Mouse (Mus musculus) right cerebral cortex, postnatal 14 days (tissue): Measurements from ENCODE around the gene Ccnjl.
A peak's percentile ranks its signal among the peaks of the same experiment; 100 is the strongest.

Source experiments
- DNase-seq: peaks from one replicate; pipeline ENCODE4 v3.0.0; 2022

Gene Ccnjl

GRCm38 (mm10) chr11:43575061-43575375, 46.4 kb downstream of the Ccnjl start:
- DNase-seq = no peak

GRCm38 (mm10) chr11:43575376-43576151, 47.0 kb downstream of the Ccnjl start:
- DNase-seq = no peak

DNA sequence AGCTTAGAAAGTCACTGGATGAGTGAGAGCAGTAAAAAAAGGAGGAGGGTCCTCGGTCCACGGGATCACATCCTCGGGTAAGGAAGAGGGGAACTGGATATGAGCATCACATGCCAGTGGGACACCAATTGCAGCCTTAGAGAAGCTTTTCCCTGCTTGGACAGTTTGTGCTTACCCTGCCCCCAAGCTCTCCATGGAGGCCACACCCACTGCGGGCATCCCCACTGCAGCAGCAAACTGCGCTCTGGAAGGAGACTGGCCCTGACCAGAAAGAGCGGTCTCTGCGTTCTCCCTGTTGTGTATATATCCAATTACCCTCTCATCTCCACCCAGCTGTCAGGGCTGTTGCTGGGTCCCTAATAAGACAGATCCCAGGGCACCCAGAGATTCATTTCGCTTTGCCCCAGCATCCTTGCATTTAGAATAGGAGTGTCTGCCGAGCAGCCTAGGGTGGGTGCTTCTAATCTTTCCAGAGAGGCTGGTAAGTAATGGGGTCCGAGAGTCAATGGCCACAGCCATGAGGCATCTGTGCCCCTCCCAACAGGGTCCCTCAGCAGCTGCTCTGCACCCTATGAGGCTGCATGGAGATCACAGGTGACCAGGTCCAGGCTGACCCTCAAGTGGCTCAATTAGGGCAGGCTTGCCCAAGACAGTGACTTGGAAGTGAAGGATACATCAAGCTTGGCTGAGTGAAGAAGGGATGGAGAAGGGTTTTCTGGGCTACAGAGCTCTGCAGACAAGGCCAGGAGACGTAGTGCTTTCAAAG, 49.3 kb downstream of the Ccnjl start:
- no peak for DNase-seq

- DNase-seq = no peak
Measured at GRCm38 (mm10) chr11:43585211-43586005, 56.8 kb downstream of the Ccnjl start.

DNA sequence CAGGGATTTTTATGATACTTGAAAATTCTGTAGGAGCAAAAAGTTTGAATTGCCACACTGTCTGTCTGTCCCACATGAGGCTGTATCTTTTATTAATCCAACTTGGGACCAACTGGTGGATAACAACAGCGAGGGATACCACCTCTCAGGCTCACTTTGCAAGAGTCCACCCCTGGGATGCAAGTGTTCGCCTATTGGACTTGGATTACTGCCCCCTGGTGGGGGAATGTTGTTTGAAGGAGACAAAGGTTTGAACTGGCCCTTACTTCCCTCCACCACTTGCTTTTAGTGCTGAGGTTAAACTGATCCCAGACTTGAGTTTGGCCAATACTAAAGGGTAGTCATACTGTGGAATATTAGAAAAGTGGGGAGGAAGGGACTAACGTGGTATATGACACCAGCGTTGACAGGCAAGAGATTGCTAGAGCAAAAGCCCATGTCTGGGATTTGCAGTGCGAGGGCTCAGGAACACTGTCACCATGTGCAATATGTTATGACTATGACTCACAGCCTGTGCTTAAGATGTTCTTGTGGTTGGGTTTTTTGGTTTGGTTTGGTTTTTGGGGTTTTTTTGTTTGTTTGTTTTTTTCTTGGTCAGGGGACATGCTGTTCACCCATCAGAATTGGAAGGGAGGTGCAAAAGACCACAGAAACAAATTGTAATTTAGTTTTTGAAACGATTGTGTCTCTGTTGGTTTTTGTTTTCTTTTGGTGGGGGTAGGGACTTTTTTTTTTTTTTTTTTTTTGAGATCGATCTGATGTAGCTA, 57.9 kb downstream of the Ccnjl start, which contains the start of gene 4933415A04Rik:
4933415A04Rik (plus strand) TSS at position 717 of the 767 bp plus-strand sequence.
- peak; percentile 69 for DNase-seq

DNA sequence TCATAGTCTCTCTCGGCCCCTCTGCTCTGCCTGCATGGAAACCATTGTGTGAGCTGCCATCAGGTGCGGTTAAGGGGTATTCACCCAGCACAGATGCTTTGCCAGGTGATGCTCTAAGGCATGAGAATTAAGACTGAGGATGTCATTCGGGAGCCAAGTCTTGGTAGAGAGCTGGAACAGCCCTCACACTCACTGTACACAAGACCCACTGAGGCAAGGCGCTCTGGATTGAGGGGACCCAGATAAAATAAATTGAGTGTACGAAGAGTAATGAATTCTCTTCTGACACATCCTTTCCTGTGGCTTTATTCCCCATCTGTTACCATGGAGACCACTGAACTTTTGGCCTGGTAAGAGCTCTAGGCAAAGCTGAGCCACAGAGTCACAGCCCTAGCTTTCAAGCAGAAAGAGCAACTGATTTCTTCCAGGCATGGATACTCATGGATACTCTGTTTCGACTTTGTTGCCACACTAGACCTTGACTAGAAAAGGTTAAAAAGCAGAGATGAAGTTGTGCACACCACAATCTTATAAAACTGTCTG, 61.0 kb downstream of the Ccnjl start:
- no peak for DNase-seq

DNA sequence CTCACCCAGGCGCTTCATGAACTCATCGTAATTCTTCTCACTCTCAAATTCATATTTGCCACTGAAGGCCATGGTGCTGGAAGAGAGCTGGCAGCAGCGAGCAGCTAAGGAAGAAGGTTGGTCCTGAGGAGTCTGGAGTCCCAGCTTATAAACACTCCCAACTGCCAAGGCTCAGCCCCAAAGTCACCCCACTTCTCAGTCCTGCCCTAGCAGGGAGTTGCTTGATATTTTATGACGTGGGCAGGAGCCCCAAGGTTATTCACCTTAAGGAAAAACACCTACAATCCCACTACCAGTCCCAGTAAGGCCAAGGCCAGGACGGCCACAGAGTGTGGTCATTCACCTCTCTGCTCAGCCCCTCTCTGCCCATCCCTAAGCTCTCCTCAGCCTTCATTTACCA, 72.9 kb downstream of the Ccnjl start, which contains the start of gene Fabp6:
Fabp6 (minus strand) TSS at position 101 of the 400 bp plus-strand sequence.
- no peak for DNase-seq

- no peak for DNase-seq
Measured at GRCm38 (mm10) chr11:43604207-43604606, 75.6 kb downstream of the Ccnjl start.

DNA sequence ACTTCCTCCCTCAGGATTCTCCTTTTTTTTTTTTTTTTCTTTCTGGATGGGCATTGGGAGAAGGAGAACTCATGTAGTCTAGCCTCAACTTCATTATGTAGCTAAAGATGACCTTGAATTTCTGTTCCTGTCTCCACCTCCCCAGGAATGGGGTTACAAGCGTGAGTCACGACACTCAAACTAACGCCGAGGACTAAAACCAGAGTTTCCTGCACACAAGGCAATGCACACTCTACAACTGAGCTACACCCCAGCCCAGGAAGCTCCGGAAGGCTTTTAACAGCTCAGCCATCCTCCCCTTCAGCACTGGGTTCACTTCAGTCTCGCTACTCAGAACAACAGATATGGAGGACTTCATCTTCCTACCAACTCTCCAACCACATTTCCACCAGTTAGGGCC, 76.3 kb downstream of the Ccnjl start:
- no peak for DNase-seq

- no peak for DNase-seq
Measured at GRCm38 (mm10) chr11:43605859-43606258, 77.3 kb downstream of the Ccnjl start.

DNA sequence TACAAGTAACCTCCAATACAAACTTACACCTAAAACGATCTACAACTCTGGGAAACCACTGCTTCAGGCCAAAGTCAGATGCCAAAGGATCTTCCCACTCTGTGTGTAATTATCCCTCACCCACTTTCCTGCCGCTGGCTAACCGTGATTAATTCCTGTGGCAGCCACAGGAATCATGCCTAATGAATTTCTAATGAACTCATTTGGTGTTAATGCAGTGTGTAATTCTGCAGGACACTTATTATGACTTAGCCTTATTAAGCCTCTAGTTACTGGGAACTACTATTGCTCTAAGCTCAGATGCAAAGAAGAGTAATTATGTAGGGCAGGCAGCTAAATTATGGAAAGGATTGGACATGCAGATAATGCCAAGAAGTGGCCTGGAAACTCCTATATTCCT, 79.9 kb downstream of the Ccnjl start:
- DNase-seq = no peak

- DNase-seq = no peak
Measured at GRCm38 (mm10) chr11:43610006-43610661, 81.5 kb downstream of the Ccnjl start.

GRCm38 (mm10) chr11:43610662-43611033, 82.1 kb downstream of the Ccnjl start:
- DNase-seq = no peak

DNA sequence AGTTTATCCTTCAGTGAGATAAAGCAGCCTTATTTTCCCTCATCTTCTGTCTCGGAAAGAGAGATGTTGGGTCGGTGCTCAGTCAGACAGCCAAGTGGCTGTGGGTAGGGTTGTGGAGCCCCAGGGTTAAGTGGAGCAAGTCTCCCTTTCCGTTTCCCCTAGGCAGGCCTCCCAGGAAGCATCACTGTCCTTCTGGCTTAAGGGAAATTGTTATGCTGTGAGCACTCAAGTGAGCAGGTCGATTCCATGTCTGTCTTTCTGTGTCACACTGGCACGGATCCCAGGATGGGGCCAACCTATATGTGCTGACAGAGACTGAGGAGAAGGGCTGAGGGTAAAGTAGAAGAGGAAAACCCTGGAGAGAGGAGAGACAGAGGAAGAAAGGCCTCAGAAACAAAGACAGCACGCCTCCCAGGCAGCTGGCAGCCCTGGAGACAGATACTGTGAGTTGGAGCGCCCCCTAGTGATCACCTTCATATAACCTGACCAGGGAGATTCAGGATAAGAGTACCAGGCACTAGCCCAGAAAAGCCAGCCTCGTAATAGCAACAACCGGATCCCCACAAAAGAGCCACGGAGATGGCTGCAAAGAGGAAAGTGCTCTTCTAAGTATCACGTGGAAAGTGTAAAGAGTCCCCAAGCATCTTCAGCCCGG, 84.4 kb downstream of the Ccnjl start:
- DNase-seq = peak; percentile 87

DNA sequence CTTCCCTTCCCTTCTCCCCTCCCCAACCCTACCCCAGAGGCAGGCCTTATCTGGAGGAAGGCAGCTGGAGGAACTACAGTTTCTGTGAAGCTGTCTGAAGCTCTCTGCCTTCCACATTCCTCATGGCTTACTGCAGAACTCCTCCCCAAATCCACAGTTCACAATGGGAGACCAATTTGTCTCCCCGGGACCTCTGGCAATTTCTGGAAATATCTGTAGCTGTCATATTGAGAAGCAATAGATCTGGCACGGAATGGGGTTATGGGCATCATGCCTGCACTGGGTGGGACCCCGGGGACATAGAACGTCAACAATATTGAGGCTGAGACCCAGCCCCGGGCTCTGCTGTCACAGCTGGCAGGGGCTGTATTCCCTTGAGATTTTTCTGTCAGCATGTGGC, 89.3 kb downstream of the Ccnjl start:
- no peak for DNase-seq

DNA sequence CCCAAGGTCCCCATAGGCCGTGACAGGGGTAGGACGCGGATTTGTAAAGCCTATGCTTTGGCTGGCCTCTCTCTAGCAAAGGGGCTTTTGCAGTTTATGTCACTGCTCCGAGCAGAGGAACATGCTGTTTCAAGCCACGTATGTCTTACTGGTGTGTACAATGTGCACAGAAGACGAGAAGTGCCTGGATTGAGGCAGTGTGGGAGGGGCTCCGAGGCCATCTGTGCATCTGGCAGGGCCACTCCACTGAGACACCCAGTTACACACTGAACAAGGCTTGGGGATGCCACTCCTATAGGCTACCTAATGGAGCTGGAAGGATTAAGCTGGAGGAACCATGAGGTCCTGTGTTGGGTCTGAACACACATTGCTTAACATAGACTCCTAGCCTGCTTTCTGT, 89.8 kb downstream of the Ccnjl start:
- no peak for DNase-seq

- DNase-seq = no peak
Measured at GRCm38 (mm10) chr11:43621769-43622168, 93.2 kb downstream of the Ccnjl start.

- DNase-seq = peak; percentile 53
Measured at GRCm38 (mm10) chr11:43624341-43624740, 95.8 kb downstream of the Ccnjl start.

GRCm38 (mm10) chr11:43626300-43626926, 97.8 kb downstream of the Ccnjl start:
- peak; percentile 59 for DNase-seq

DNA sequence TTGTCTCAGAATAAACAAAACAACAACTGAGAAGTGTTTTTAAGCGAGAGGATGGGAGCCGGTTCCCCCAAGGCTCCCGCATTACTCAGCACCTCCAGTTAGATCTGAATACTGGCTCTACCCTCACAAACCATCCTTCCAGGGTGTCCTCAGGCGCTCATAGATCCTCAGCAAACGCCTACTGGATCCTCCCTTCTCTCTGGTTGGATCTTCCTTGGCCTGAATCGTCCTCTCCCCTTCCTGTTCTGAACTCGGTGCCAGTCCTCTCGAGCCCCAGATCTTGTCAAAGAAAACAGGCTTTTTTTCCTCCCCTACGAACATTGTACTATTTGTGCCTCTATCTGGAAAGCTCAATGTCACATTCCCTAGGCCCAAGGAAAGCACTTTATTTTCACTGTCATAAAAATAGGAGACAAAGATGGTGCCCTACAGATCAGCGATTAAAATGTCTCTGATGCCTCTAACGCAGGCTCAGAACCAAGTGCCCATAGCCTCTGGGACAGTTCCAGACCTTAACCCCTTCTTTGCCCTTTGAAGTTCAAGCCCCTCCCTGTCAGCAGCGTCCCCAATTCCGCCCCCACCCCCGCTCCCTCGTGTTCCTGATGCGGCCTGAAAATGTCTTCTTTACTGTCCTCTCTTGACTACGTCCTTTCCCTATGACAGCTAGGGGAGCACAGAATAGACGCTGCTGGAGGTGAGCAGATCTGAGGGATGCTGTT, 98.5 kb downstream of the Ccnjl start:
- no peak for DNase-seq
